Mouse (Mus musculus) heart, postnatal 0 days (tissue): ENCODE data around the gene Col10a1. TPM values are rescaled to one million over a fixed set of nuclear protein-coding genes. Genes with fewer than 3 reads are reported as not detected.
"Not testable (repeated sequence)": the region's sequence is repeated elsewhere in the genome, so short reads cannot be mapped to it uniquely, and the experiment has no call there.

Source experiments
- ATAC-seq: fragments of 200-750 bp; cut with Nextera tagmentation; 2 replicates; pipeline ENCODE4 v1.8.0; 2017; ENCODE audit warnings: low read depth, moderate number of reproducible peaks, moderate library complexity; ENCODE audit not compliant: insufficient read depth
- DNase-seq: peaks from one replicate; pipeline ENCODE4 v3.0.0-alpha.2; 2016; ENCODE audit warnings: low spot score
- H3K27ac ChIP-seq: fragments of 300-500 bp; sonication (generic); 2 replicates; pipeline ENCODE4 v1.5.1; 2014; ENCODE audit warnings: low read depth, mild to moderate bottlenecking
- H3K27me3 ChIP-seq: fragments of 300-500 bp; sonication (generic); 2 replicates; pipeline ENCODE4 v1.6.1; 2014; ENCODE audit warnings: low read length, mixed read lengths; ENCODE audit not compliant: control insufficient read depth, insufficient read depth
- H3K36me3 ChIP-seq: fragments of 300-500 bp; sonication (generic); replicated peaks from 2 replicates; pipeline ENCODE4 v1.6.1; 2014; ENCODE audit warnings: low read length, mixed read lengths; ENCODE audit not compliant: control insufficient read depth, insufficient read depth
- H3K4me1 ChIP-seq: fragments of 300-500 bp; sonication (generic); 2 replicates; pipeline ENCODE4 v1.6.1; 2014; ENCODE audit warnings: antibody characterized with exemption; ENCODE audit not compliant: control insufficient read depth, insufficient read depth
- H3K4me2 ChIP-seq: fragments of 300-500 bp; sonication (generic); 2 replicates; pipeline ENCODE4 v1.6.1; 2014; ENCODE audit warnings: low read depth, mild to moderate bottlenecking, low read length, moderate library complexity
- H3K4me3 ChIP-seq: fragments of 300-500 bp; sonication (generic); 2 replicates; pipeline ENCODE4 v1.5.1; 2014; ENCODE audit warnings: low read depth, low read length
- H3K9ac ChIP-seq: fragments of 300-500 bp; sonication (generic); replicated peaks from 2 replicates; pipeline ENCODE4 v1.6.1; 2014; ENCODE audit warnings: low read depth, low read length, mixed read lengths
- H3K9me3 ChIP-seq: fragments of 300-500 bp; sonication (generic); replicated peaks from 2 replicates; pipeline ENCODE4 v1.6.1; 2016; ENCODE audit warnings: low read length; ENCODE audit not compliant: control insufficient read depth
- CTCF ChIP-seq: IDR thresholded peaks from 2 replicates; pipeline ENCODE4 v1.5.1; 2016; ENCODE audit warnings: antibody characterized with exemption, control low read depth, low read depth
- EP300 ChIP-seq: IDR thresholded peaks from 2 replicates; pipeline ENCODE4 v1.6.1; 2016; ENCODE audit warnings: antibody characterized with exemption, low read depth
- WGBS: fragments of 180-500 bp; shearing (Covaris S2); extraction: QIAGEN DNeasy Blood & Tissue Kit; methylation state at CpG from one replicate; pipeline ENCODE4 v1.1.7; 2014; 5-methylcytosine and 5-hydroxymethylcytosine counted together
- polyA plus RNA-seq: library from polyadenylated mRNA; unstranded; fragments of >200 nt; fragmentation: Nextera tagmentation; extraction: Ambion mirVana; gene quantifications from 2 replicates; pipeline ENCODE4 v1.2.1, GENCODE M21; 2015
- total RNA-seq: library from RNA; depleted of rRNA; stranded (reverse); fragments of >200 nt; gene quantifications from 2 replicates; pipeline ENCODE4 v1.2.3, GENCODE M21; 2014; ENCODE audit warnings: low replicate concordance

Gene Col10a1
- total and polyA plus RNA-seq, 2 experiments from 2014 or later: 0.08 TPM; not detected in 1

- Histone ChIP-seq H3K27me3 (no peaks in the 10 kb centered on the region), H3K9me3 (no peaks in the 10 kb centered on the region), H3K27ac (no peak overlapping the region), H3K9ac (no peak overlapping the region), H3K4me3 (no peak overlapping the region), H3K4me2 (no peak overlapping the region), H3K36me3 (no peaks in the 10 kb centered on the region), H3K4me1 (no peaks in the 10 kb centered on the region)
- ATAC-seq: no peak
- peak; percentile 17 for DNase-seq
- TF ChIP-seq CTCF (peak; percentile 57), EP300 (no peak)
- WGBS: 58% methylated on average over 5 of the region's 5 CpGs
Measured at GRCm38 (mm10) chr10:34368138-34368537, 21.6 kb upstream of the Col10a1 start.

DNA sequence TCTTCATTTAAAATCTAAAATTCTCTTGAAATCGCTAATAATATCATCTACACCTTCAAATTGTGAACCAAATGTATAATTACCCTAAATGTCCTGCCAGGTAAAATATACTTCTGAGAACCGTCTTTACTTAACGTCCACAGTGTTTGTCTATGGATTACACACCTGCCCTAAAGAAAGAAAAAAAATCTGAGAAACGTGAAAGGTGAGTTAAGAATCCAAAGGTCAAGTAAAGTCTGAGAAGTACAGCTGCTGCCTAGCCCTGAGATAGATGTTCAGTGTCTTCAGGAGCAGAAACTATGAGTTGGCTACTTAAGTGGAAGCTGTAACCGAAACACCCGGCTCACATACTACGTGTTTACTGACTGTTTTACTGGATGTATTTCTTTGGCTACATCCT lies 16.4 kb upstream of the Col10a1 start:
- H3K9me3 ChIP-seq: no peaks in the 10 kb centered on the region
- DNase-seq: no peak
- no peak overlapping the region for H3K27ac ChIP-seq
- no peak overlapping the region for H3K4me3 ChIP-seq
- no peak for TF ChIP-seq CTCF
- no peak for TF ChIP-seq EP300
- no peak for ATAC-seq
- no peaks in the 10 kb centered on the region for H3K27me3 ChIP-seq
- no peak overlapping the region for H3K9ac ChIP-seq
- no peak overlapping the region for H3K4me2 ChIP-seq
- H3K36me3 ChIP-seq: no peaks in the 10 kb centered on the region
- WGBS: 89% methylated on average over 7 of the region's 7 CpGs
- H3K4me1 ChIP-seq: no peaks in the 10 kb centered on the region

DNA sequence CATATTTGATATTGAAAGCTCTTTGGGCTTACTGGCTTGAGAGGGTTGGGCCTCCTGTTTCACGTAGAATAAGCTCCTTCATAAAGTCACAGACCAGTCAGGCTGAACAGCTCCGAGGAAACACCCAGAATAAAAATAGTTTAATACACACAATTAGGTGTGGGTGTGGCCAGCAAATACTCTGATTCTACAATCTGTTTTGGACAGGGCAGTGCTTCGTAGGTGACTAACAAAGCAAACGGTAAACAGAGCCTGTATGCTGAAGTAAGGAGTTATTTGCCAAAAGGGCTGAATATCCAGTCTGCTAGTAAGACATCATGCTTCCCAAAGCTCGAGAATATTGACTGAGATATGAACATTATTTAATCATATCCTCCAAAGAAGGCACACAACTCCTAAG lies 4.1 kb upstream of the Col10a1 start:
- Histone ChIP-seq H3K27me3 (no peaks in the 10 kb centered on the region), H3K9me3 (no peaks in the 10 kb centered on the region), H3K4me2 (no peak overlapping the region), H3K4me3 (no peak overlapping the region), H3K27ac (no peak overlapping the region), H3K9ac (no peak overlapping the region), H3K36me3 (no peaks in the 10 kb centered on the region), H3K4me1 (no peaks in the 10 kb centered on the region)
- ATAC-seq (no peak), DNase-seq (no peak)
- WGBS: 73% methylated on average over 5 of the region's 5 CpGs
- TF ChIP-seq EP300 (no peak), CTCF (no peak)

DNA sequence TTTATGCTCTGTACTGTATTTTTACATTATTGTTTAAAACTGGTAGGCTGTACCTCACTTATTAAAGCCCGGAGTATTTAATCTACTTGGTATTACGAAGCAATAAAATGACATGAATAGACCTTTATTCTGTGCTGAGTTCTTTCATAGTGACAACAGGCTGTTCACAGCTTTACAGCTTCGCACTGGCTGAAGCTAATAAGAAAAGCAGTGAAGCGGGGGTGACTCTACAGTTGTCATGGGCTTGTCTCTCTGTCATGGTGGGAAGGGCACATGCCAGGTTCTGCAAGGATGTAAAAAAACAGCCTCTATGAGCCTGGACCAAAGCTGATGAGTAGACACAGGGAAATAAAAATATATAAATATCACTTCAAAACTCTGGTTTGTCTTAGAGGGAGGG lies 7.2 kb downstream of the Col10a1 start:
- H3K9ac ChIP-seq: no peak overlapping the region
- ATAC-seq: no peak
- no peak overlapping the region for H3K4me2 ChIP-seq
- no peak for DNase-seq
- no peaks in the 10 kb centered on the region for H3K27me3 ChIP-seq
- H3K4me1 ChIP-seq: 0 out of 2 replicates have a peak, but pooled peaks cover 4% of the 10 kb centered on the region
- no peaks in the 10 kb centered on the region for H3K9me3 ChIP-seq
- H3K4me3 ChIP-seq: no peak overlapping the region
- whole genome bisulfite sequencing: 92% methylated on average over 4 of the region's 4 CpGs
- peaks cover 12% of the 10 kb centered on the region; the same call in 1 of the 2 replicates for H3K36me3 ChIP-seq
- no peak overlapping the region for H3K27ac ChIP-seq
- no peak for TF ChIP-seq EP300
- TF ChIP-seq CTCF: no peak

- DNase-seq (no peak), ATAC-seq (no peak)
- TF ChIP-seq CTCF (no peak), EP300 (no peak)
- no peaks in the 10 kb centered on the region for H3K9me3 ChIP-seq
- H3K4me1 ChIP-seq: 0 out of 2 replicates have a peak, but pooled peaks cover 4% of the 10 kb centered on the region
- H3K27ac ChIP-seq: no peak overlapping the region
- H3K9ac ChIP-seq: no peak overlapping the region
- peaks cover 28% of the 10 kb centered on the region for H3K36me3 ChIP-seq
- no peaks in the 10 kb centered on the region for H3K27me3 ChIP-seq
- H3K4me3 ChIP-seq: no peak overlapping the region
- no peak overlapping the region for H3K4me2 ChIP-seq
Measured at GRCm38 (mm10) chr10:34399267-34399666, 9.5 kb downstream of the Col10a1 start.

- Histone ChIP-seq H3K27ac (peak within 1 kb of the TSS; percentile 73), H3K4me1 (peaks cover 10% of the 10 kb centered on the region; the same call in 1 of the 2 replicates), H3K9ac (peak within 1 kb of the TSS; percentile 78), H3K27me3 (no peaks in the 10 kb centered on the region), H3K4me3 (peak within 1 kb of the TSS; percentile 62), H3K9me3 (no peaks in the 10 kb centered on the region), H3K4me2 (peak within 1 kb of the TSS; percentile 62), H3K36me3 (no peaks in the 10 kb centered on the region)
- TF ChIP-seq CTCF (no peak), EP300 (no peak)
- under 1% methylated on average over 49 of the region's 49 CpGs for WGBS
- DNase-seq (peak; percentile 90), ATAC-seq (peak; percentile 100)
Measured at GRCm38 (mm10) chr10:34418204-34418756, 28.5 kb downstream of the Col10a1 start, which contains the start of gene Nt5dc1. Gene Nt5dc1, minus strand, starts transcription at chr10:34418552.

DNA sequence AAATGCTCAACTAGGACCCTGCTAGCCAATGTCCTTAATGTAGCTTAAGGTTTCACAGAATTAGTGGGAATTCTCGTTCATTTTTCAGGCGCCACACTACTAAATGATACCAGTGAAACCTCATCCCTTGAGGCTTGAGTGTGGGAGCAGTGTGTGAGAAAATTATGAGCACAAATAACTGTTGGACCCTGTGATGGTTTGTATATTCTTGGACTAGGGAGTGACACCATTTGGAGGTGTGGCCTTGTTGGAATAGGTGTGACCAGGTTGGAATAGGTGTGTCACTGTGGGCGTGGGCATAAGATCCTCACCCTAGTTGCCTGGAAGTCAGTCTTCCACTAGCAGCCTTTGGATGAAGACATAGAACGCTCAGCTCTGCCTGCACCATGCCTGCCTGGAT lies 29.0 kb downstream of the Col10a1 start:
- H3K4me1 ChIP-seq, DNase-seq, H3K27ac ChIP-seq, H3K9me3 ChIP-seq, ATAC-seq, H3K36me3 ChIP-seq, H3K27me3 ChIP-seq: not testable (repeated sequence)
- Histone ChIP-seq H3K4me2 (peak overlapping the region; percentile 62), H3K4me3 (peak overlapping the region; percentile 62), H3K9ac (peak overlapping the region; percentile 78; the same call in 1 of the 2 replicates)
- 70% methylated on average over 4 of the region's 4 CpGs for WGBS
